Mouse (Mus musculus): Measurements from ENCODE around the gene Gm14406. TPM values are rescaled to one million over a fixed set of nuclear protein-coding genes. Genes with fewer than 3 reads are reported as not detected.

Gene Gm14406
- polyA plus RNA-seq, 1 experiment from 2014 or later: not detected

DNA sequence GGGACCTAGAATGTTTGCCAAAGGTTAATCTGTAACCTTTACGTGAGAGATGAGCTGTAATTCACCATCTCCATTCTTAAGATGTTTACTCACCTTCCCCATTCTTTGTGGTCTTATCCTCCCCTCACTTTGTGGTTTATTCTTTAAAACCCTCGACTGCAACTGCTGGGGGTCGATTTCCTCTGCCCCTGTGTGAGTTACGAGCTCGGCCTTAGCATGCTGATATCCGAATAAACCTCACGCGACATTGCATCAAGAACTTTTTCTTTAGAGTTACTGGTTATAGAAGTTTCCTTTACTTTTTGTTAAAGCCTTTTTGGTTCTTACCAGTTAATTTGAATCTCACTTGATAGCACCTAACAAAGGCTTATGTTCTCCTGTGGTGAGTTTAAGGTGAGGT is 58.0 kb downstream of the Gm14406 start:
- Histone ChIP-seq H3K27ac (no peak overlapping the region), H3K4me2 (replicated peaks) (no peak overlapping the region), H3K4me3 (replicated peaks; ENCODE audit: low read length) (no peak overlapping the region), H3K9me3 (ENCODE audit: control insufficient read depth, low read length) (0 out of 2 replicates have a peak, but pooled peaks cover 7% of the 10 kb centered on the region), H3K9ac (no peak overlapping the region), H3K4me1 (replicated peaks; ENCODE audit: control insufficient read depth, insufficient read depth, low read length) (no peaks in the 10 kb centered on the region), H3K36me3 (replicated peaks; ENCODE audit: control insufficient read depth, insufficient read depth) (no peaks in the 10 kb centered on the region), H3K27me3 (ENCODE audit: control insufficient read depth, insufficient read depth, low read length) (no peaks in the 10 kb centered on the region)
- DNase-seq (ENCODE audit: low spot score) (no peak), ATAC-seq (ENCODE audit: low FRiP score) (no peak)
- 85% methylated on average over 8 of the region's 8 CpGs for WGBS

Other genes with a start within 250 kb of the Gm14406 start
- 9.8 and 10.2 TPM in 2 replicates for gene Gm14418, start 179.9 kb downstream of the Gm14406 start, polyA plus RNA-seq (2014; fragmentation: Nextera tagmentation; extraction: Ambion mirVana)
- 7.4 and 8.6 TPM in 2 replicates for gene Zfp970, start 113.5 kb downstream of the Gm14406 start, polyA plus RNA-seq (2014; fragmentation: Nextera tagmentation; extraction: Ambion mirVana)
- gene Gm14403, start 80.0 kb downstream of the Gm14406 start, polyA plus RNA-seq (2014; fragmentation: Nextera tagmentation; extraction: Ambion mirVana): 3.8 and 4.3 TPM in 2 replicates
- 6.7 and 7.7 TPM in 2 replicates for gene Gm14322, start 181.1 kb upstream of the Gm14406 start, polyA plus RNA-seq (2014; fragmentation: Nextera tagmentation; extraction: Ambion mirVana)